Mouse (Mus musculus): ENCODE results near the gene Poc5. TPM values are rescaled to one million over a fixed set of nuclear protein-coding genes. Genes with fewer than 3 reads are reported as not detected.

Poc5 gene
- polyA plus RNA-seq, 1 experiment from 2014 or later: 8.5 TPM

DNA sequence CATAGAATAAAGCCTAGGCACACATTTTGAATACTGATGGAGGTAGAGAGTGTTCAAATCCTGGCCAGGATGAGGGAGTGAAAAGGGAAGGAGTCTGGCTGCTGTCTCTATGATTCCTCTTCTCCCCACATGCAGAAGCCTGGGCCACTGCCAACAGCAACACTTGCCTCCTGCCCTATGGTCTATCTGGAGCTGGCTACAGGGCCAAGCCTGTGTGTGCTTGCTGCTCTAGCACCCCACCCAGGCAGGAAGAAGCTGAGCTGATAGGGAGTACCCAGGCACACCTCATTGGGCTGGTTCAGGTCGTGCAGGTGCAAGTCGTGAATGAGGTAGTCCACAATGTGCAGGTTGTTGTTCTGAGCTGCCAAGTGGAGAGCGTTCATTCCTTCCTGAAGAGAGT is 66.2 kb downstream of the Poc5 start:
- Histone ChIP-seq H3K4me3 (no peak overlapping the region), H3K4me2 (no peak overlapping the region), H3K9ac (no peak overlapping the region), H3K27me3 (replicated peaks) (no peaks in the 10 kb centered on the region), H3K4me1 (peaks cover 10% of the 10 kb centered on the region), H3K36me3 (no peaks in the 10 kb centered on the region), H3K27ac (replicated peaks) (no peak overlapping the region), H3K9me3 (no peaks in the 10 kb centered on the region)
- WGBS: 63% methylated on average over 3 of the region's 3 CpGs
- no peak; the same call in 1 of the 2 replicates for ATAC-seq (ENCODE audit: extremely low read depth, insufficient number of reproducible peaks, low FRiP score, low TSS enrichment)

DNA sequence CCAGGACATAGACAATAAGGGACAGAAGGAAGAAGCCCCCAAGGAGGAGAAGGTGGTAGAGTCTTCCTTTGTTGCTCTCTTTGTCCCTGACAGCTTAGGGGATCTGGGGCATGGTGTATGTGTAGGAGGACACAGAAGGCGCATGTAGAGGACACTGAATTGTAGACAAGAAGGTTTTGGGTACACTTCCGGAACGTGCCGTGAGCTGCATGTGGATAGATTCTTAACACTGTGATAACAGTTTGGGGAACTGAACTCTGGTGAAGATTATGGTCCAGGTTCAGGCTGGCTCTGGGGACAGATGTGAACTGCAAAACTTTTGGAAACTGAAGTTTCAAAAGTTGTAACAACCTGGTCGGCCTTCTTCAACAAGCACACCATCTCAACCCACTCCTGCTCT is 69.5 kb downstream of the Poc5 start:
- Histone ChIP-seq H3K36me3 (no peaks in the 10 kb centered on the region), H3K27ac (replicated peaks) (no peak overlapping the region), H3K4me2 (no peak overlapping the region), H3K4me3 (no peak overlapping the region), H3K27me3 (replicated peaks) (no peaks in the 10 kb centered on the region), H3K4me1 (peaks cover 5% of the 10 kb centered on the region), H3K9me3 (no peaks in the 10 kb centered on the region), H3K9ac (no peak overlapping the region)
- ATAC-seq (ENCODE audit: extremely low read depth, insufficient number of reproducible peaks, low FRiP score, low TSS enrichment): no peak
- 84% methylated on average over 5 of the region's 5 CpGs for WGBS

DNA sequence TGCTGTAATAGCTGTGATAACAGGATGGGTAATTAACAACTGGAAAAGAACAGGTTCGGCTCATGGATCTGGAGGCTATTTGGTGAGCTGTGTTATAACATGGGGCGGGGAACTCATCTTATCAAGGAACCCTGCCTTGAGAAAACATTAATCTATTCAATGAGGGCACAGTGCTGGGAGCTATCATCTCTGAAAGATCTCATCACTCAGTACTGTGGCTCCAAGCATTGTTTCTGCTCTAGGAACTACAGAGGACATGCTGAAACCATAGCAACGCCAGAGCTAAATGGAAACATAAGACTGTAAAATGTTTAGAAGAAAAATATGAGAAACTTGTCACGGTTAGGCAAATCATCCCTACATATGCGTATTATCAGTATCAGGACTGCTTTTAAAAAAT is 69.9 kb downstream of the Poc5 start:
- ATAC-seq (ENCODE audit: extremely low read depth, insufficient number of reproducible peaks, low FRiP score, low TSS enrichment): no peak
- peaks cover 5% of the 10 kb centered on the region for H3K4me1 ChIP-seq
- WGBS: 59% methylated on average over 5 of the region's 5 CpGs
- no peaks in the 10 kb centered on the region for H3K36me3 ChIP-seq
- no peak overlapping the region for H3K27ac ChIP-seq (replicated peaks)
- no peak overlapping the region for H3K4me3 ChIP-seq
- no peak overlapping the region for H3K4me2 ChIP-seq
- no peaks in the 10 kb centered on the region for H3K27me3 ChIP-seq (replicated peaks)
- H3K9me3 ChIP-seq: no peaks in the 10 kb centered on the region
- H3K9ac ChIP-seq: no peak overlapping the region

DNA sequence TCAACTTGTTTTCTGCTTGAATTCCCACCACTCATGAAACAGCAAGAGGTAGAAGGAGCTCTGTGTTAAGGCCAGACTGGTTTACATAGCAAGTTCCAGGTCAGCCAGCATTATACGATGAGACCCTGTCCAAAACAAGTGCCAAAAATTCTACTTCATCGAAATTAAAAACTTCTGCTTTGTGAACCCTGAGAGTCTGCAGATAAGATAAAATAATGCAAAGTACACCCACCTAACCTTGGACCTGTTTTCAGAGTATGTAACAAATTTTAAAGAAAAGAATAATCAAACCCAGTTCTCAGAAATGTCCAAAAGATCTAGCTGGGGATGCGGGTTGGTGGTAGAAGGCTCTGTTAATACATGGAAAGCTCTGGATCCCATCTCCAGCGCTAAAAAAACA is 70.5 kb downstream of the Poc5 start:
- Histone ChIP-seq H3K27ac (replicated peaks) (no peak overlapping the region), H3K9me3 (no peaks in the 10 kb centered on the region), H3K9ac (no peak overlapping the region), H3K4me2 (no peak overlapping the region), H3K4me1 (peaks cover 5% of the 10 kb centered on the region), H3K4me3 (no peak overlapping the region), H3K27me3 (replicated peaks) (no peaks in the 10 kb centered on the region), H3K36me3 (no peaks in the 10 kb centered on the region)
- 70% methylated on average over 4 of the region's 4 CpGs for WGBS
- ATAC-seq (ENCODE audit: extremely low read depth, insufficient number of reproducible peaks, low FRiP score, low TSS enrichment): no peak

DNA sequence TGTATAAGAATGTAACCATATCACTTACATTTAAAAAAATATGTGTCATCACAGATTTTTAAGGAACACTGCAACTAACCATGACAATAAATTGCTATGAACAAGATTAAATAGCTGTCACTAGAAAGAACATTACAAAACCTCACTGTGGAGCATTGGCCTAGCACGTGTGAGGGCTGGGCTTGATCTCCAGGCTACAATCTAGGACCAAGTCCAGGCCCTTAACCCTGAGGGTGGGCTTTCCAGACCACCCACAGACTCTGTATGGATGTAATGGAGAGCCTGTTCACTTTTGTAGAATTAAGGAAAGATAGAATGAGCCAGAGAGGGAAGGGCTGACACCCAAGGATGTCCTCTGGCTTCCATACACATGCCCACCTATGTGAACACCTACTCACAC is 74.5 kb downstream of the Poc5 start:
- no peaks in the 10 kb centered on the region for H3K27me3 ChIP-seq (replicated peaks)
- no peak overlapping the region for H3K4me2 ChIP-seq
- ATAC-seq (ENCODE audit: extremely low read depth, insufficient number of reproducible peaks, low FRiP score, low TSS enrichment): no peak
- 67% methylated on average over 1 of the region's 1 CpGs for WGBS
- no peak overlapping the region for H3K9ac ChIP-seq
- H3K27ac ChIP-seq (replicated peaks): no peak overlapping the region
- no peaks in the 10 kb centered on the region for H3K4me1 ChIP-seq
- no peak overlapping the region for H3K4me3 ChIP-seq
- H3K9me3 ChIP-seq: no peaks in the 10 kb centered on the region
- H3K36me3 ChIP-seq: no peaks in the 10 kb centered on the region

DNA sequence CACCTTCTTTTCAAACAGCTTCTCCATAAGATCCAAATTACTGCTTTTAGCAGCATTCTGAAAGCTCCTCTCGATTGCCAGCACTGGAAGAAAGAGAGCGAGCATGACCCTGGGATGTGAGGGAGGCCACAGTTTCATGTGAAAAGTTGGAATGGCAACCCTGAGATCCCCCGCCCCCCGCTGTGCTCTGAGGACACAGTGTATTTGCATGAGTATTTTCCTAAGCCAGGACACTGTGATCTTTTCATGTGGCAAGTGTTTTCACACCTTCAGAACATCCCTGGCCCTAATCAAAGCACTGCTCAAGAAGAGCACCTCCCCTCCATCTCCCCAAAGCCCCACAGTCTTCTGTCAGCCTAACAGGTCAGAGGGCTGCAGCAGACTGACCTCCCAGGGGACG is 77.2 kb downstream of the Poc5 start:
- no peaks in the 10 kb centered on the region for H3K9me3 ChIP-seq
- no peak overlapping the region for H3K27ac ChIP-seq (replicated peaks)
- H3K27me3 ChIP-seq (replicated peaks): no peaks in the 10 kb centered on the region
- no peaks in the 10 kb centered on the region for H3K36me3 ChIP-seq
- H3K9ac ChIP-seq: no peak overlapping the region
- no peak overlapping the region for H3K4me3 ChIP-seq
- 50% methylated on average over 5 of the region's 5 CpGs for WGBS
- ATAC-seq (ENCODE audit: extremely low read depth, insufficient number of reproducible peaks, low FRiP score, low TSS enrichment): no peak
- H3K4me1 ChIP-seq: no peaks in the 10 kb centered on the region
- no peak overlapping the region for H3K4me2 ChIP-seq

Small RNA genes lying within 50 kb of the gene (microRNA-seq; reads per million reads assigned to microRNA genes)
- not detected for gene Gm25213

Other genes with a start within 250 kb of the Poc5 start
- 0.52 and 0.67 TPM in 2 replicates for gene Ankdd1b, start 82.9 kb downstream of the Poc5 start, polyA plus RNA-seq (2015; fragmentation: Nextera tagmentation; extraction: Ambion mirVana)
- gene Gm17622, start 102.4 kb downstream of the Poc5 start, polyA plus RNA-seq (2015; fragmentation: Nextera tagmentation; extraction: Ambion mirVana): not detected in 2 replicates
- 6.1 and 6.9 TPM in 2 replicates for gene Polk, start 154.3 kb downstream of the Poc5 start, polyA plus RNA-seq (2015; fragmentation: Nextera tagmentation; extraction: Ambion mirVana)
- gene Col4a3bp, start 154.3 kb downstream of the Poc5 start, polyA plus RNA-seq (2015; fragmentation: Nextera tagmentation; extraction: Ambion mirVana): 6.9 and 7.6 TPM in 2 replicates